Mouse (Mus musculus) spleen, postnatal 14 days (tissue): ENCODE measurements around the gene Mettl18.

Experiments
- DNase-seq, 2 experiments: peaks; one replicate each; pipeline ENCODE4 v3.0.0; 2021 to 2022; ENCODE audit warnings: low spot score in 2 of 2

Mettl18 gene

DNA sequence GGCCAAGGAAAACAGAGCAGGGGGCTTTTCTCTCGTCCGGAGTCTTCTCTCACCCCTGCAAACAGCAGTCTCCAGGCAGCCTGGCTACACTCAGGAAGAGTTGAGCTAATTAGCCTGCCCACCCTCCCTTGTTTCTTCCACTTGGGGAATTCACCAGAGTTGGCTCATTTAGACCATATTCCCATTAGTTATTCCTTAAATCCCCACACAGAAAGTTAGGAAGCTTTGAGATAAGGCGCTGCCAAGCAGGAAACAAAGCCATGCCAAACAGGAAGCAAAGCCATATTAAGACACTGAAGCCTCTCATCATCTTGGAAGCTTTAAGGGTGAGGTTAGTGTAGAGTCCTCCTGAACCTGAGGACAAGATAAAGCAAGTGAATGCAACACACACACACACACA lies 48.9 kb downstream of the Mettl18 start:
- DNase-seq = no peak
